Mouse (Mus musculus) kidney, adult 18-20 months (tissue): ENCODE results near the gene Rasa3.

Experiments used
- DNase-seq: peaks from one replicate; pipeline ENCODE4 v3.0.0; 2021

The Rasa3 gene

GRCm38 (mm10) chr8:13677413-13677883 lies at the start of gene Rasa3:
Rasa3 (minus strand) TSS chr8:13677603.
- peak; percentile 93 for DNase-seq

DNA sequence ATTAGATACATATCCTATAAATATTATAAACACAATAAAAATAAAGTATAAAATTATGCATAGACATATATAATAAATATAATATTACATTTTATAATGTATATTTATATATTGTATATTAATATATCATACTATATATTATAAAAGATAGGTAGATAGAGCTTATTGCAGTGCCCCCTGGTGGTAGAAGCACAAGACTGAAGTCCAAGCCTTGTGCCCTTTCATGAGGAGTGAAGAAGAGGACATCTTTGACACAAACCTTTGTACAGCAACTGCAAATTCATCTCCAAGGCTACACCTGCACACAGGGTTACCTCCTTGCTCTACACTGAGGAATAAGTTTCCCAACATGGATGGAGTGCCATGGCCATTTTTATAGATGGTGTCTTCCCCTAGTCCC lies 48.3 kb upstream of the Rasa3 start:
- peak; percentile 40 for DNase-seq

- no peak for DNase-seq
Measured at GRCm38 (mm10) chr8:13718980-13719379, 41.6 kb upstream of the Rasa3 start.

- no peak for DNase-seq
Measured at GRCm38 (mm10) chr8:13708514-13708913, 31.1 kb upstream of the Rasa3 start.

DNA sequence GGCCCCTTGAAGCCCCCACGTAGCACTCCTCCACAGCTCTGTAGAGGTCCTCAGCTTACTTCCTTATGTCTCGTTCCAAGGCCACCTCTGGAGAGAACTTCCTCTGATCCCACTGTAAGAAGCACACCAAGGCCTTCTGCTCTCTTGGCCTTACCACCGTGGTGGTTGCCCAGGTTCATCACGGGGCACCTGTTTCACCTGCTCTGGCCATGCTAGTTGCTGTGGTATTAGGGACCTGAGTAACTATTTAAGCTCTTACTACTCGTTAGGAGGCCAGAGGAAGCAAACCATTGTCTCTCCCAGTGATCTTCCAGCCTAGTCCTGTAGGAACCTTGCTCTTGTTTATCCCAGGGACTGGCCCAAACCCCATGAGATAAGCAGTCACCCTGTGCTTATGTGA lies 29.5 kb upstream of the Rasa3 start:
- DNase-seq: no peak

- DNase-seq: no peak
Measured at GRCm38 (mm10) chr8:13705668-13706067, 28.3 kb upstream of the Rasa3 start, which contains the start of gene Cfap97d2. Cfap97d2 (plus strand) TSS chr8:13705889.

DNA sequence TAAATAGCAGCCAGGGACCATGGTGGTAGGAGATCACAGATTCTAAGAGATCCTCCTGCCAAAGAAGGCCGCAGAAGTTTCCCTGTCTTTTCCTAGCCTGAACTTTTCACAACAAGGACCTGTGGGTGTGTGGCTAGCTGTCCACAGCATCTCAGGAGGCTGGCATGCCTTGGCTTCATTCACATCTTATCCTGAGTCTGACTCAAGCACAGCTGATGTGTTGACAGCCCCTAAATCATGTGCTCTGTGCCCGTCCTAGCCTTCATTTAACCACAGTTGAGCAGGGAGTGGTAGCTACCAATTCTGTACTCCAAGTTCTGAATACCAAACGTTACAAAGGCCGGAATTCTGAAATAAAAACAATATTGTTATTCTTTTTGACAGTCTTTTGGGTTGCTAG lies 26.9 kb upstream of the Rasa3 start:
- no peak for DNase-seq

DNA sequence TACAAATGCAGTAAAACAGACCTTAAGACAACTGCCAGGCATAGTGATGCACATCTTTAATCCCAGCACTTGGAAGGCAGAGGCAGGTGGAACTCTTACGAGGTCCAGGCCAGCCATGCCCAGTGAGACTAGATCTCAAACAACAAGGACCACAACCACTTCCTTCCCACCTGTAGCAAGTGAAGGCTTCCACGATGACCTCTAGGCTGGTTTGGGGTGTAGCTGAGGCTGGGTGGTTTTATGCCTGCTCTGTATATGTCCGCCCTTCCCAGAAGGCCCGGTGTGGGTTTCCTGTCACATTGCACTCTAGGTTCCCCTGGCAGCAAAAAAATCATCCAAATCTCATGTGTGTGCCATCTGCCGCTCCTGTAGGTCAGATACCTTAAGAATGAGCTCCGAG lies 26.4 kb upstream of the Rasa3 start:
- no peak for DNase-seq

GRCm38 (mm10) chr8:13702755-13703154 lies 25.4 kb upstream of the Rasa3 start:
- no peak for DNase-seq

GRCm38 (mm10) chr8:13699323-13699949 lies 22.0 kb upstream of the Rasa3 start:
- no peak for DNase-seq

GRCm38 (mm10) chr8:13698281-13698680 lies 20.9 kb upstream of the Rasa3 start:
- no peak for DNase-seq

DNA sequence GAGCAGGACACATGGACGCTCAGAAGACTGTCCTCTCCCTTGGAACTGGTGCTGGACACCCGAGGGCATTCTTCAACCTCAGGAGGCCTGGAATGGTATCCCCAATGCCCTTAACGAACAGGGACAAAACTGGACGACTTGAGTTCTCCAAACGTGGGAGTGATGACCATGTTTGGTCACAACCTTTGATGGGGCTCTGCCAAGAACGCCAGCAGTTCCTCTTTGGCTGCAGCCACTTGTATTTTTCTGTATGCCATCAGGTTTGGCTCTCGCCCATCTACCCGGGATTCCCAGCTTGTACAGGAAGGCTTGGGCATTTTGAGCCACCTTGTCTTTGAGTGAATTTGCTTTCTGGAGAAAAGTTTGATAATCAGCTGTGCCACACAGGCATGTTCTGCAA lies 20.3 kb upstream of the Rasa3 start:
- no peak for DNase-seq

- no peak for DNase-seq
Measured at GRCm38 (mm10) chr8:13697196-13697595, 19.8 kb upstream of the Rasa3 start.

- no peak for DNase-seq
Measured at GRCm38 (mm10) chr8:13696157-13696556, 18.8 kb upstream of the Rasa3 start.

- DNase-seq: no peak
Measured at GRCm38 (mm10) chr8:13695203-13695867, 17.9 kb upstream of the Rasa3 start.

GRCm38 (mm10) chr8:13694735-13695134 lies 17.3 kb upstream of the Rasa3 start:
- DNase-seq: no peak

GRCm38 (mm10) chr8:13692302-13693066 lies 15.1 kb upstream of the Rasa3 start:
- no peak for DNase-seq

- no peak for DNase-seq
Measured at GRCm38 (mm10) chr8:13689331-13689730, 11.9 kb upstream of the Rasa3 start.

- DNase-seq: no peak
Measured at GRCm38 (mm10) chr8:13688461-13688860, 11.1 kb upstream of the Rasa3 start.

DNA sequence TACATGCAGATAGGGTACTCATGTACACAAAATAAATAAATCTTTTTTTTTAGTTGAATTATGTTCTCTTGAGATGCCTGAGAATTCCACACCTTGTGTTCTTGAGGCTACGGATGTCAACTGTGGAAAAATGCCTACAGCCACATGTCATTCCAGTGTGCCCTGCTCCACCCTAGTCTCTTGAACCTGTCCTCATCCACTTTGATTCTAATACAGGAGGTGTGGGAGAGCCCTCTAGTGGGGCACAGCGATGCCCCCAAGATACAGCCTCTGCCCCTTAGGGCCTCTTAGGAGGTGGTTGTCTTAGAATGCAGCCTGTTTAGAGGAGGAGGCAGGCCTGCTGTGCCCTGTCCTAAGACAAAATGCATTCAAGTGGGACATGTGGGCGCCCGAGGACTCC lies 10.5 kb upstream of the Rasa3 start:
- no peak for DNase-seq

DNA sequence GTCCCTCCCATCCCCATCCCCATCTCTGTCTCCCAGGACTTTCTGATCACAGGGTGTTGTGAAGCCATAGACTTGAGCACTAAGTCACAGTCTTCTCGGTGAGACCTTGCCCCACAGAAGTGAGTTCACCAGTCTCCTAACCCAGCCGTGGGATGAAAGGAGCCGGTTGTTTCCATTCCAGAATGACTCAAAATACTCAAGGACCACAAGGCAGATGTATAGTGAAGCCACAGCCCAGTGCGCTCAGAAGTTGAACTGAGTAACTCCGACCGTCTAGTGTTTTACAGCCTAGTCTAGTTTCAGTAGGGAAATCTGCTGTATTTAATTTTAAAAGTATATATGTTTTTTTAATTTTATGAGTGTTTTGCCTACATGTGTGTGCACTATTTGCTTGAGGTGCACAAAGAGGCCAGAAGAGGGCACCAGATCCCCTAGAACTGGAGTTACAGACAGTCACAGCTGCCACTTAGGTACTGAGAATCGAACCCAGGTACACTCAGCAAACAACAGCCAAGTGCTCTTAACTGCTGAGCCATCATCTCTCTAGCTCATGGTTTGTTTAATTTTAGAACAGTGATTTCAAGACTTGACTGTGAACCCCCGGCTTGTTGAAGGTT lies 9.8 kb upstream of the Rasa3 start:
- no peak for DNase-seq

DNA sequence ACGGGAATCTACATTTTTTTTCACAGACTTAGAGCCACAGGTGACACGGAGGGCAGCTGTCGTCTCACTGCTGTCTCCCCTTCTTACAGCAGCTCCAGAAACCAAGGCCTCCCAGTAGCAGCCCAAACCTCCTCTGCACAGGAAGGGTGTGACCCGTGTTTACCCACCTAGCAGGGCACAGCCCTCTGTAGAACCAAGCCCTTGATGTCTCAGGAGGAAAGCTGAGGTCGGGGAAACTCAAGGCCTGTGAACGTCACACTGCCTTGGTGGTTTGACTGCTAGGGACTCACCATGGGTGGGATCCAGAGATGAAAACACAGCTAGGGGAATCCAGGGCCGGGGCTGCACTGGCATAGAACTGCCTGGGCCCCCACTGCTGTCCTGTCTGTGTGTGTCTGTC lies 9.0 kb upstream of the Rasa3 start:
- no peak for DNase-seq

GRCm38 (mm10) chr8:13685674-13686314 lies 8.4 kb upstream of the Rasa3 start:
- no peak for DNase-seq
